Mouse (Mus musculus) cerebellum, adult 2 months (tissue): ENCODE data around the gene Lsamp. TPM values are rescaled to one million over a fixed set of nuclear protein-coding genes. Genes with fewer than 3 reads are reported as not detected.

Source experiments
- DNase-seq, 2 experiments: peaks; one replicate each; pipeline ENCODE4 v3.0.0; 2021
- H3K27ac ChIP-seq: fragments of 200-500 bp; 2 replicates; pipeline ENCODE4 v1.5.1; 2012; ENCODE audit warnings: low read length, control low read depth, inconsistent platforms; ENCODE audit not compliant: insufficient read depth
- H3K27me3 ChIP-seq: fragments of 200-500 bp; 2 replicates; pipeline ENCODE4 v1.6.1; 2012; ENCODE audit warnings: inconsistent platforms, mild to moderate bottlenecking, low read length, moderate library complexity; ENCODE audit not compliant: control insufficient read depth, insufficient read depth
- H3K4me1 ChIP-seq: fragments of 200-500 bp; 2 replicates; pipeline ENCODE4 v1.6.1; 2011; ENCODE audit warnings: low read length; ENCODE audit not compliant: control insufficient read depth, insufficient read depth
- H3K4me3 ChIP-seq: fragments of 200-500 bp; replicated peaks from 2 replicates; pipeline ENCODE3; 2011; ENCODE audit warnings: mild to moderate bottlenecking, low read depth, low read length, control low read depth; ENCODE audit not compliant: insufficient read depth
- CTCF ChIP-seq: fragments of 200-500 bp; IDR thresholded peaks from 2 replicates; pipeline ENCODE4 v1.5.1; 2011; ENCODE audit warnings: low read depth, mild to moderate bottlenecking, control low read depth, low read length, moderate library complexity, borderline replicate concordance; ENCODE audit not compliant: insufficient read depth
- POLR2A ChIP-seq: fragments of 200-500 bp; IDR thresholded peaks from 2 replicates; pipeline ENCODE4 v1.6.1; 2011; ENCODE audit warnings: low read length, control low read depth, borderline replicate concordance; ENCODE audit not compliant: insufficient read depth
- WGBS: fragments of 180-500 bp; shearing (Covaris S2); methylation state at CpG from one replicate; pipeline ENCODE4 v1.1.7; 2018; 5-methylcytosine and 5-hydroxymethylcytosine counted together
- polyA plus RNA-seq: library from polyadenylated mRNA; depleted of rRNA; stranded (reverse); fragments of >200 nt; gene quantifications from 2 replicates; pipeline ENCODE4 v1.2.3, GENCODE M21; 2012

Lsamp gene
- polyA plus RNA-seq, 1 experiment, result 143 TPM

- no peak for DNase-seq
- peaks cover 7% of the 10 kb centered on the region; the same call in 1 of the 2 replicates for H3K4me1 ChIP-seq
- TF ChIP-seq CTCF (no peak), POLR2A (no peak)
- H3K27ac ChIP-seq, result no peak overlapping the region
- WGBS, result 97% methylated on average over 2 of the region's 2 CpGs
- no peaks in the 10 kb centered on the region for H3K27me3 ChIP-seq
- H3K4me3 ChIP-seq, result no peak overlapping the region
Observed at GRCm38 (mm10) chr16:42126061-42126460, 2141.9 kb downstream of the Lsamp start.

DNA sequence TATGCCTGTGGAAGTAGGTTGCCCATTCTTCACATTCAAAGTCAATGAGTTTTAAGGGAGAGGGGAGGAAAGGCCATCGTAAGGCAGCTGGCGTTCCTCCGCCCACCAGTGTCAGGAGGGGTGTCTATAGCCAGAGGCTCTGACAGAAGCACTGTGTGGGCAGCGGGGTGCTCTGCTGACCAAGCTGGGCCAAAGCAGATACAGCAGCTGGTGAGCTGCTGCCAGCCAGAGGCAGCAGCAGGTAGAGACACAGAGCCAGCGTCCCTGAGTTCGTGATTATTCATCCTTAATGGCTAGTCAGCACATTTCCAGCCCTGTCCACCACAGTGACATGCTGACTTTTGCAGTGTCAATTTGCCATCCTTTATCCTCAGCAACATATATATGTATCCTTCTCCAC is 2163.0 kb downstream of the Lsamp start:
- H3K4me3 ChIP-seq, result no peak overlapping the region
- no peaks in the 10 kb centered on the region for H3K4me1 ChIP-seq
- 53% methylated on average over 6 of the region's 6 CpGs for WGBS
- DNase-seq, result no peak
- no peaks in the 10 kb centered on the region for H3K27me3 ChIP-seq
- TF ChIP-seq POLR2A (no peak), CTCF (no peak)
- H3K27ac ChIP-seq, result no peak overlapping the region

- no peaks in the 10 kb centered on the region for H3K27me3 ChIP-seq
- H3K4me1 ChIP-seq, result no peaks in the 10 kb centered on the region
- TF ChIP-seq POLR2A (no peak), CTCF (no peak)
- no peak overlapping the region for H3K4me3 ChIP-seq
- 61% methylated on average over 6 of the region's 6 CpGs for WGBS
- H3K27ac ChIP-seq, result no peak overlapping the region
- DNase-seq, result no peak
Observed at GRCm38 (mm10) chr16:42149216-42149942, 2165.2 kb downstream of the Lsamp start.

DNA sequence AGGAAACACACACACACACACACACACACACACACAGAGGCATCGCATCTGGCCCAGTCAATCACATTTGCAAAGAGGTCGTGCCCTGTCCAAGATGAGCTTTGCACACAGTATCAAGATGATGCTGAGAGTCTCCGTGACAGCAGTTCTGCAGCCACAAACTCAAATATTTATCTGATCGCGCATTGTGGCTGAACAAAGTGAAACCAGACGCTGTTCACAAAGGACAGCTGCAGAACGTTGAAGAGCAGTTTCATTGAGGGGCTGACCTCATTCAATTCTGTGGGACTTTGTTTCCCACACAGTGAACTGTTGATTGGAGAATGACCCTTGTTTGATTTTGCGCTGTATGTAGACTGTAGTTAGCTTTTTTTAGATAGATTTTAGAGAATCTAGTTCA is 2168.5 kb downstream of the Lsamp start:
- 68% methylated on average over 8 of the region's 8 CpGs for WGBS

DNA sequence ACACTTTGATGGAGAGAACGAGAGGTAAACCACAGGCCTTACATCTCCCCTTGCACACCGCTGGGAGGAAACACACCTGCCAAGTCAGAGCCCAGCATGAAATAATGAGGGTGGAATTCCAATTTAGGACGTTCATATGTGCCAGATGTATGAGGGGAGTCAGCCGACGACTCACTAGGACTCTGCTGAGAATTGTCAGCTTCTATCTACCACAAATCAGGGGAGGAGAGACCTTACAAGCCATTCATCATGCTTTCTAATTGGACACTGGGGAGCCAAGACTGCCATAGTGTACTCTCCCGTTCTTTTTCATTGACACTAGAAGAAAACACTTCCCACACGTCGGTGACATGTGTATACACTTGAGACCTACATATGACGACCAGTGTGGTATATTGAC is 2173.7 kb downstream of the Lsamp start:
- Histone ChIP-seq H3K4me1 (peaks cover 4% of the 10 kb centered on the region; the same call in 1 of the 2 replicates), H3K4me3 (no peak overlapping the region), H3K27ac (no peak overlapping the region), H3K27me3 (no peaks in the 10 kb centered on the region)
- no peak for DNase-seq
- 74% methylated on average over 9 of the region's 9 CpGs for WGBS
- no peak for TF ChIP-seq CTCF
- no peak for TF ChIP-seq POLR2A

More for the DNA sequence above, 2168.5 kb downstream of the Lsamp start:
- TF ChIP-seq POLR2A (no peak), CTCF (no peak)
- H3K27ac ChIP-seq, result no peak overlapping the region
- no peaks in the 10 kb centered on the region for H3K27me3 ChIP-seq
- DNase-seq, result no peak
- no peak overlapping the region for H3K4me3 ChIP-seq
- peaks cover 4% of the 10 kb centered on the region; the same call in 1 of the 2 replicates for H3K4me1 ChIP-seq

DNA sequence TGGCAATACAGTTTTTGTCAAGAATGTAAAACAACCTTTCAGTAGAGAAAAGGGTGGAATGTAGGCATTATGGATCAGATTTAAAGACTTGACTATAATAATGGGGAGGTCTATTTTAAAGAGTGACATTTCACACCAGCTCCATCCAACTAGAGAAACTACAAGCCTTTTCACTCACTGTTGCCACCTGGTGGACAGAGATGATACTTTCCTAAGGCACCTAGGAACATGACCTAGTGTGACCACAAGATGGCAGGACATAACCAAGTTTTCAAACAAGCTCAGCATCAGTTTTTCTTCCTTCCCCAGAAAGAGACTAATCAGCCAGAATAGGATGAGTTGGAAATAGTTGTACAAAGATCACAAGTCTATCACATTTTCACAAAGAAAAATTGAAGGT is 2180.8 kb downstream of the Lsamp start:
- Histone ChIP-seq H3K27ac (no peak overlapping the region), H3K4me1 (peaks cover 3% of the 10 kb centered on the region; the same call in 1 of the 2 replicates), H3K27me3 (no peaks in the 10 kb centered on the region), H3K4me3 (no peak overlapping the region)
- TF ChIP-seq CTCF (peak; percentile 76; the same call in 1 of the 2 replicates), POLR2A (no peak)
- peak; percentile 84 to 88 for DNase-seq

- 91% methylated on average over 9 of the region's 9 CpGs for WGBS
- no peak overlapping the region for H3K4me3 ChIP-seq
- no peaks in the 10 kb centered on the region for H3K27me3 ChIP-seq
- no peak overlapping the region for H3K27ac ChIP-seq
- TF ChIP-seq POLR2A (no peak), CTCF (no peak)
- no peak for DNase-seq
- H3K4me1 ChIP-seq, result peaks cover 3% of the 10 kb centered on the region; the same call in 1 of the 2 replicates
Observed at GRCm38 (mm10) chr16:42168292-42168691, 2184.1 kb downstream of the Lsamp start.

GRCm38 (mm10) chr16:42169447-42170140 is 2185.4 kb downstream of the Lsamp start:
- 28% methylated on average over 8 of the region's 8 CpGs for WGBS
- H3K4me1 ChIP-seq, result peaks cover 3% of the 10 kb centered on the region; the same call in 1 of the 2 replicates

More at GRCm38 (mm10) chr16:42169447-42170140, 2185.4 kb downstream of the Lsamp start:
- DNase-seq, result peak; percentile 78 to 81
- Histone ChIP-seq H3K27ac (no peak overlapping the region), H3K4me3 (no peak overlapping the region), H3K27me3 (no peaks in the 10 kb centered on the region)
- TF ChIP-seq POLR2A (no peak), CTCF (peak; percentile 93)
